Mouse (Mus musculus) gonadal fat pad, adult 2 months (tissue): ENCODE measurements around the gene Efcab9. TPM values are rescaled to one million over a fixed set of nuclear protein-coding genes. Genes with fewer than 3 reads are reported as not detected.

Experiments used
- DNase-seq: peaks from one replicate; pipeline ENCODE4 v3.0.0-alpha.2; 2012; ENCODE audit warnings: low read depth
- polyA plus RNA-seq: library from polyadenylated mRNA; depleted of rRNA; stranded (reverse); fragments of >200 nt; gene quantifications from 2 replicates; pipeline ENCODE4 v1.2.3, GENCODE M21; 2012; rRNA removed

Gene Efcab9
- polyA plus RNA-seq: 0.50 and 0.74 TPM in 2 replicates

DNA sequence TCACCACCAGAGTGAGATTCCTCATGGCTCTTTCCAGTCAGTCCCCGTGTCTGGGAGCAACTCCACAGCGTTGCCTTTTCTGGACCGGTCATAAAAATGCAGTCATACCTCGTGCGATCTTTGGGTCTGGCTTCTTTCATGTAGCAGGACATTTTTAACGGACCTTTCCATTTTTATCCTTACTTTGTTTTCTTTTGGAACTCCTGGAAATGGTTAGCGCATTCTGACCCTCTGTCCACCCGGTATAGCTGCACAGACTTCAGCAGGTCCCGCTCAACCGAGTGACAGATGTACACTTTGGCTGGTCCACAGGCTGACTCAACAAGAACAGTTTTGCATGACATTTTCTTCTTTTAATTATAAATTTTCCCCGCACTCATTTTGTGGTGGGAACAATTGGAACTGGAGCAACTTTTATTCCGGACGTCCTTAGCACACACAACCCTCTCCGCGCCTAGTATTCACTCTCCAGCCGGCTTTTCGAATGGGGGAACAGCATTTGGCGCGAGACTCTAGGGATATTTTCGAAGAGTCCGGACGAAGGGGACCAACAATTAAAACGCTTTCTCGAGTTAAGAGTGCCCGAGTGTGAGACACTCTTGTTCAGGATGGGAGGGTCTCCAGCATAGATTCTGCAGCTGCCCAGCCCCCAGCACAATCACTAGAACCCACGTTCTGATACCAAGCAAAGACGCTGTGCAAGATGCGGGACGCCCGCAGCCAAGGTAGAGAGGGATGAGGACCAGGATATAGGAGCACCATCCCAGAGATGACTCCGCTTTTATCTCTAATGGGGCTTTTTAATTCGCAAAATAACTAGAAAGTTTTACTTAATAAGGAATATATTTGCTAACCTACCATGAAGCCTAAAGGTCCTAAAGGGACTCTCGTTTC lies at the start of gene Efcab9:
TSS of gene Efcab9 (minus strand) at position 211 of the 894 bp plus-strand sequence.
- DNase-seq: no peak

DNA sequence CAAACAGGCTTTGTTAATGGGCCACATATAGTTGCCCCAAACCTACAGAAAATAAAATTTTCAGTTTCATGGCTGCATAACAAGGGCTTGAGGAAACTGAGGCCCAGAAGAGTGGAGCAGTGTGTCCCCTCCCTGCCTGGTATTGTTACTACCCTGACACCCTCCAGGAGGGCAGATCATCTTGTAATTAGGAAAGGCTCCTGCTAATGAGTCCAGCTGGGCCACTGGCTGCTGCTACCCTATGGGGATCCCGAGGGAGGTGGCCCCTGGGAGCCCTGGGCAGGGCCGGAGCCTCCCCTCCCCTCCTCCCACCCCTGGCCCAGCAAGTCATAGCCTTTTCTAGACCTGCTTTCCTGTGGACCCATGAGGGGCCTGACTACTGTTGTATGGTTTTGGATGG lies 49.1 kb upstream of the Efcab9 start:
- DNase-seq: no peak

DNA sequence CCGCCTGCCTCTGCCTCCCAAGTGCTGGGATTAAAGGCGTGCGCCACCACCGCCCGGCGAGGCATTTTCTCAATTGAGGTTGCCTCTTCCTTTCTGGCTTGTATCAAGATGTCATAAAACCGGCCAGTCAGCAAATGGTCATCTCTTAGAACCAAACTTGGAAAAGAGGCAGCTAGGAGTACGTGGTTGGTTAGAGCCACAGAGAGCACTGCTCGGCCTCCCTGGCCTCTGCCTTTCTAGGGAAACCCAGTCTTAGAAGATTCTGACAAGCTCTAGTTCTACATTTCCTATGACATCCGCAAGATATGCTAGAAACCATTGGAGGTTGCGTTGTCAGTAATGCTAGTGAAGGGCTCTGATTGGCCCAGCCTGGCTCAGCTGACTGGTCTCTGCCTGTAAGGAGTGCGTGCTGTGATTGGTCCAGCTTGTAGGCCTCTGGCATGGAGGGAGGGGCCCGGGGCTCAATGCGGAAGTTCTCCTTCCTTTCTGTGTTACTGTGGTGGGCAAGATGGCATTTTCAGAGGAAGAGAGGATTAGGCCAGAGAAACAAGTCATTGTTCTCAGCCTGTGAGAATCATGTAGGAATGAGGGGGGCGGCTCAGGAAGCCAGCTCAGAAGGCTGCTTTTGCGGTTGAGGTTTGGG lies 48.5 kb upstream of the Efcab9 start:
- no peak for DNase-seq

DNA sequence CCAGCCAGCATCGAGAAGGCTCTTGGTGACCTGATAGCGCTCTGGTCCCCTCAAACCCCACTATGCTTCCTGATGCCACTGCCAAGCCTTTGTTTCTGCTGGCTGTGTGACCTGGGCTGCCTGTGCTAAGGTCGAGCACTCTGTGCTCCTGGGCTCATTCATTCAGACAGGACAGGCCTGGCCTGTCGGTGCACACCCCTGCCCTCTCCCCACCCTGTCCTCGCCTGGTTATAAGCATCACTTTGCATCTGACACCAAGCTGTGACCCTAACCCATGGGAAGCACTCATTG lies 44.8 kb upstream of the Efcab9 start:
- no peak for DNase-seq

DNA sequence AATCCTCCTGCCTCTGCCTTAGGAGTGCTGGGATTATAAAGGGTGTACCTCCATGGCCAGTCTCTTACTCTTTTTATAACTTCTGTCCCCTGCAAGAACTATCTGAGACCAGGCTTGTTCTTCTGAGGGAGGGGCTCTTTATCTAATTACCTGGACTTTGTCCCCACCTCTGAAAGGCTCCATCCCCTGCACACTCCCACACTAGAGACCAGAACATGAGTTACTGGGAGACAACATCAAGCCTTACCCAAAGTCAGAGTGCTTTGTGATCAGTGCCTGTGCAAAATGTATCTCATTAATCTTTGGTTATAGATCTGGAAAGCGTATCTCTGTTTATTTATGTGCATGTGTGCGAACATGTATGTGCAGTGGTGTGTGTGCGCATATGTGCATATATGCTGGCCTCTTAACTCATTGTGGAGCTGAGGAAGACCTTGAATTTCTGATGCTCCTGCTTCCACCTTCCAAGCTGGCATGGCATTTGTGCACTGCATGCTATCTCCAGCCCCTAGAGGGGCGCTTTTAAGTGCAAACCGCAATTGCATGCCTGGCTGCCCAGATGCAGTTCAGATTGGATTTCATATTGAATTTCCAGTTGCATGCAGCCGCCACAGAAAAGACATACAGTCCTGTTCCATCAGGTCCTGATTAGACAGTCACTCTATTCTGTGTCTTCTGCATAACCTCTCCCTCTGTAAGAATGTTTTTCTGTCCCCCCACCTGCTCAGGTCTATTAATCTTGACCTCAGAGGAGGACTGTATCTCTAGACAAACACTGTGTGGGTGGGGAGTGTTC lies 44.3 kb upstream of the Efcab9 start:
- no peak for DNase-seq

DNA sequence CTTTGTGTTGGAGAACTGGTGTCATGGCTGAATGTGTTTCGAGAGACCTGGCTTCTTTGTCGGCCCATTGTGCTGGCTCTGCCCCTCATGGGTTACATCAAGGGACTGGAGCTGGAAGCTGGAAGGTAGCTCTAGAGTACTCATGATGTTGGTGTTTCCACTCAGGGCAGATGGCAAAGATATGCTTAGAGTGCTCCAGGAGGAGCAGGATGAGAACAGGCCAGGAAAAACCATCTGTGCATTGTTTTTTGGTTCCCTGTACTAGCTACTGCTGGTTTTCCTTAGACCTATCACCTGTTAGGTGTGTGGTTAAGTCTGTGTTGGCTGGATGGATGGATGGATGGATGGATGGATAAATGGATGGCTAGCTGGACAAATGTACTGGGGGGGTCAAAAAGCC lies 41.8 kb upstream of the Efcab9 start:
- DNase-seq: no peak

DNA sequence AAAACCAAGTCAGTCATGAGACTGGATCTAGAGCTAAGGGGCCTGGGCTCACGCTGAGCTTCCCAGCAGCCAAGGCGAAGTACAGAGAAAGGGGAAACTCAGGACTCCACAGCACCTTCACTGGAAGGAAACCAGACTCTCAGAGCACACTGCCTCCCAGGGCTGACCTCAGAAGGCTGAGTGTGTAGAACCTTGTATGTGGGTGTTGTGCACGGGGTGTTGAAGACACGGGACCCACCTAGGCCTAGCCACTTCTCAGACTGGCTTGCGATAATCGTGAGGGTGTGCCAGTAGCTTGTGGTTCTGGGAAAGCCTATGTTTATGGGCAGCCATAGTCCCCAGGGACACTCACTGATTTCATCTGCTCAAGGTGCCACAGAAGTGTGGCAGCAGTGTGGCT lies 39.2 kb upstream of the Efcab9 start:
- DNase-seq: no peak

DNA sequence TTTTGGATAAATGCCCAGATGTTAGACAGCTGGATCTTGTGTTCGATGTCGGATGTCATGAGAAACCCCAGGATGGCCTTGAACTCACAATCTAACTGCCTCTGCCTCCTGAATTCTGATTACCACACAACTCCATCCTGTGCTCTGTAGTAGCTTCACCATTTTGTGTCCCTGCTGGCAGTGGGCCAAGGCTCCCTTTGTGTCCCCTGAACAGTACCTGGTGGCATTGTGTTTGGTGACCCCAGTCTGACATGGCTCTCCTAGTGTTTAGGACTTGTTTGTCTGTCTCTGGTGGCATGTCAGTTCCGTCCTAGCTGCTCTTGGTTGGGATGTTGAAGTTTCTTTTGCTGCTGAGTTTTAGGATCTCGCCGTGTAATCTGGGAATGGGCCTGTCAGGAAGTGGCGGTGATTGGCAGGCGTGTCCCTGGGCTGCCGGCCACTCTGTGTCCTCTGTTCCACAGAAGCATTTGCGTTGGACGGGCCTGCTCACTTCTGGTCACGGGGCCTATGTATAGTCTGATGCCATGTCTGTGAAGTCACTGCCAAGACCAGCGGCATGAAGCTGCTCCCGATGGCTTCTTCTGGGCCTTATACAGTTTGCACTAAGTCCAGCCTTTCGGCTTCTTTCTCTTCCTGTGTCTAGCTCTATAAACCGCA lies 36.9 kb upstream of the Efcab9 start:
- DNase-seq: no peak

DNA sequence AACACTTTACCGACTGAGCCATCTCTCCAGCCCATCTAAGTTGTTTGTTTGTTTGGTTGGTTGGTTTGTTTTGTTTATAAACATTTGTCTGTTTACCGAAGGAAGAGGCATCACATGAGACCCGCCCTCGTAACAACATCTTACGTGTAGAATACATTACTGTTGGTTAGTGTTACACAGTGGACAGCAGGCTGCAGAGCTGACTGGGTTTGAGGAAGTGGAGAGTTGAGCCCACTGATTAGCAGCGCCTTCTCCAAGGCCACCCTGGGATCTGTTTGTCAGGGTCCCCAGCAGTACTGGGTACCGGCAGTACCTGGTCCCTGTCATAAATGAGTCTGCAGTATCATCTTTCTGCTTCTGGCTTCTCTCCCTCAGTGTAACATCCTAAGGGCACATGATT lies 36.2 kb upstream of the Efcab9 start:
- DNase-seq: no peak

DNA sequence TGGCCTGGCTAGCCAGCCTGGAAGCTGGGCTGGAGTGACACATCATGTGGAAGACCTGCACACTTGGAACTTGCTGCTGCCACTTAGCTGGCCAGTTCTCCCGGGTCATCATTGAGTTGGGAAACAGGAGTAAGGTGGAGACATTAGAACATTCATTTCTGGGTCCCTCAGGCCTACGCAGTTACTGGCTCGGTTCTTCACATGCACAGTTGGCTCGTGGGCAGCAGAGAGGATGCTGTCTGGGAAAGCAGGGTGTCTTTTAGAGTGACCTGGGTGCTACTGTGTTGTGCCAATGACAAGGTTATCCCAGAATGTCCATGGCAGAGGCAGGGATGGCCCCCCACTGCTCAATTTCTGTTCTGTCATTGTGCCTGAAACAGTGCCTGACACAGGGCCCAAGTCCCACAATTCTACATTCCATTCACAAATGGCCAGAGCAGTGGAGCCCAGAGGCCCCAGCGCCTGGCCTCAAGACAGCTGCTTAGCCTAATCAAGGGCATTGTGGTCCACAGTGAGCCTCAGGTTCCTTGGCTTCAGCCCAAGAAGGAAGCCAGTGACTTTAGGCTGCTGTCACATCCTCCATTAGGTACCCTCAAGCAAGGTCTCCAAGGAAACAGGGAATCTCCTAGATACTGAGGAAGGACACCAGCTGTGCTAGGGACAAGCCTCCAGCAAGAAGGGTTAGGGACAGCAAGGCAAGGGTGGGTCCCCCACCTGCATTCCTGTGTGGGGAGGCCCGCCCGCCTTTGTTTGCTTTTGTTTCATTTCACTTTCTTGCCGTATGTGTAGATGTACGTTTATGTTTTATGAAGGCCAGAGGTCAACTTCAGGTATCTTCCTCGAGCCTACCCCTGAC lies 35.3 kb upstream of the Efcab9 start:
- no peak for DNase-seq

DNA sequence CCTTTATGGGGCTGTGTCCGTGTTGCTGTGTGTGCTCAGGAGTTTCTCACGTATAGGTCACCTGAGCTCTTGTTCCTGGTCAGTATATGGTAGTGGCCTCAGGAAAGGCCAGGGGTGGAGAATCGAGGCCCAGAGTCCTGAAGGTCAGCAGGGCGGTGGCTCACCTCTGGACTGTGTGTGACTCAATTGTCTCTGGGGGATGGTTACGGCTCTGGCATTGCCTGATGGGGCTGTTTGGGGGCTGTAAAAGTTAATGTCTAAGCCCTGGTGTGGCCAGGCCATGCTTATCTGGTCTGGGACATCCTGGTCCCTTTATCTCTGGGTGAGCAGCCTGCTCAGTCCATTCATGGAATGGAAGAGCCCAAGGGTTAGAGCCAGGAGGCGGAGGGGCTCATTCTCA lies 34.3 kb upstream of the Efcab9 start:
- no peak for DNase-seq

DNA sequence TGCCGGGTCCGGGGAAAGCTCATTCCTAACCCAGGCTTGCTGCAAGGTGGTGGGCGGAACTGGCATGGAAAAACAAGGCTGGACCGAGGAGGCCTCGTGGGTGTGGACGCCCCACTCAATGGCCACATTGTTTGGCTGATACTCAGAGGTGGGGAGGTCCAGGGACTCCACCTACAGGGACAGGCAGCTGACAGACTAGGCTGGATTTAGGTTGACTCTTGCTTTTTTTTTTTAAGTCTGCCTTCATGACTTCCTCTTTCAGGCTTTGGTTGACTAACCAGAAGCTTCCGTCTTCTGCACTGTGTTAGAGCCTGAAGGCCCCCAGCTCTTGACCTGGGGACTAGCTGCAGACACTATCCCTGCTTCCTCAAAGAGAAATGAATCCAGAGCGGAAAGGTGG lies 33.2 kb upstream of the Efcab9 start:
- DNase-seq: no peak

DNA sequence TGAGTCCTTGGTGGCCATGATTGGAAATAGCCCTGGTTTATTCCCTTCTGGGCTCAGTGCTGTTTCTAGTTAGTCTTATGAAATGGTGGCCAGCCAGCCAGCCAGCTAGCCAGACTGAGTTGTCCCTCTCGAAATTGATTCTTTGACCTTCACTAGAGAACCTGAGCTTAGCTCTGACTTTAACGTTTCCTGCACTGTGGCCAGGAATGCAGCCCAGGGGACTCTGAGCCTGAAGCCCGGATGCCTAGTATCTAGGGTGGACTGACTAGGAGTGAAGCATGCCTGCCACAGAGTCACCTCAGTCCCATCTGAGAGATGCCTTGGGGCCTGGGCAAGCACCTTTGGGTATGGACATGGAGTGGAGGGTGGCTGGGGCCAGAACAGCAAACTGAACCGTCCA lies 32.7 kb upstream of the Efcab9 start:
- DNase-seq: no peak

DNA sequence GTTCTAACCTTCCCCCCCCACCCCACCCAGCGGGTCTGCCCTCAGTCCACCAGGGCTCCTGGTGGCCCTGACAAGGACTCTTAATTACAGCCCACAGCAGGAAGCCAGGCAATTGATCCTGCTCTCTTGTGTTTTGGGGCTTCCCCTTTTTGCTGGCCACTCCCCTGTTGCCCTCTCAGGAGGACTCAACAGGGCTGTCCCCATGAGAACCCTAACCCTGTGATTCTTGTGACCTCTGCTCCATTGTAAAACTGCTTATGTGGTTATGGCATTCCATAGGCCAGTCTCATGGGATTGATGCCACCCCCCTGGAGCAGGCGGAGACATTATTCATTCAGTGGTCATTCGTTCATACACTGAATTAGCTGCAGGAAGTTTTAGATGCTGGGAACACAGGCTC lies 31.8 kb upstream of the Efcab9 start:
- no peak for DNase-seq

DNA sequence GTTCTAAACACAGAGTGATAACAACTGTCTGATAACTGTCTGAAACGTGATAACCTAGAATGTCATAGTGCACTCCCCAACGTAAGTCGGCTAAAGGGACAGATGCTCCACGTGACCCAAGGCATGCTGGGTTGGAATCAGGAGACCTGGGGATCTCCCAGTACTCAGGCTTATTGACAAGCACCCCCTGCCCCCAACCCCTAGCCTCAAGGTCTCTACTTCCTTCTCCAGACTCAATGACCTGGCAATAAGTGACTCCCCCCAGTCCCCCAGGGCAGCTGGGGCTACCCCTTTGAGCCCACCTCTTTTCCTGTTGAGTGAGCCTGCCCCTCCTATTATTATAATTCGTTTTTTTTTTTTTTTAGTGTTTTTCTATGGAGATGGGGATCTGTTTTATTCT lies 30.8 kb upstream of the Efcab9 start:
- no peak for DNase-seq

DNA sequence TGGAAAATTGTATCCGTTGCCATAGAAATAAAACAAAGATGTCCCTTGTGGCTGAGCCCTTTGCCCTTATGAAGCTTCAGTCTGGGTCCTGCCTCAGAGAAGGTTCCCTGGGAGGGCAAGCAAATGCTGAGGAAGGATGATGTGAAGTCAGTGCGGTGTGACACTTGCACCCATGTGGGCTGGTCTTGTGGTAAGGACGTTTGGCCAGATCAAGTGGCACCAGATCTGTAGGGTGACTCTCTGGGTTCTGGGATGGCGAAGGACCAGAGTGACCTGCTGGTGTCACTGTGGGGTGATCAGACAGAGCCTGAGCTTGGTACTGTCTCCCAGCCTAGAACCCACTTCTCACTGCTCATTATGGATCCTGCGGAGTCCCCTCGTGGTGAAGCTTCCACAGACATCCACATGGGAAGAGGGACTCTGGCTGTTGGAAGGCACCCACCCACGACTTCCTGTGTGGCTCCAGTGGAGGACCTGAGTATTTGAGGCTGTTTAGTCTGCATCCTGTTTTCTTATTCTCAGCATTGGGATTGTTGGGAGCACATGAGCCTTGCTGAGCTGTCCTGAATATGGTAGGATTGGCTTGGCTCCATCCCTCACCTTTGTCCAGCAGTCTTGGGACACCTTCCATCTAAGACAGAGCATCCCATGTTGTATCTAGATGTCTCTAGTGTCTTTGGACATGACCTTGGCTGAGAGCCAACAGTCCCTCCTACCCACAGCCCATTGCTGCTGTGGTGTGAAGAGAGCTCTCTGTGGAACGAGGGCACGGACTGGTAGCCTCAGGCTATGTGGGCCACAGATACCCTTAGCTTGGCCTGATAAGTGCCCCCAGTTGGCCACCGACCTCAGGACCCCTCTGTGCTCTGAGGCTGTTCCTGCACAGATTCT lies 29.8 kb upstream of the Efcab9 start:
- no peak for DNase-seq

DNA sequence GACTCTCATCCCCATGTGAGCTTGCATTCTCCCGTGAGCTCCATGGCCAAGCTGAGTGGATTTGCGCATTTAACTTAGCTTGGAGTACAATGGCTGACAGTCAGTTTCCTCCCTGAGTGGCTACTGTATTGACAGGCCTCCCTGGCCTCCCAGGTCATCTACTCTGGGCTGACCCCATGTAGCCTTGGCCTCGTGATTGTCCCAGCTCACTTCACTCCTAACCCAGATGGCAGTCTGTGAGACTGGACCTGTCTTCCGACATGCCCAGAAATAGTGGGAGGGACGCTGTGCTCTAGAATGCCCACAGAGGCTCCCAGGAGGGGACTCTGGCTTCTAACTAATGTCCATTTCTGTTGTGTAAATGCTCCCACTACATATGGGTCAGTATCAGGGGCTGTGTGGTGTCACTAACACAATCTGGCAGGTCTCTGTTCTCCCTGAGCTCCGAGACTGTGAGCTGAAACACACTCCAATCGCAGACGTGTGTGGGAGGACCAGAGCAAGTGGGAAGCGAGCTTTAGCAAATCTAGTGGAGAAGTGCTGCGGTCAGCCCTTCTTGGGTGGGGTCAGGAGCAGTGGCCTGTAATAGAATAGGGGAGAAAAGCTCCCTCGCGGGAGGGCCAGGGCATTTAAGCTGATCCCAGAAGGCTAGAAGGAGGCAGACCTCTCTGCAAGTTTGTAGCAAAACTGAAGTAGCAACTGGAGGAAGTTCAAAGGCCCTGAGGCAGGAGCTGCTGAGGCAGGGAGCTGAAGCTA lies 28.3 kb upstream of the Efcab9 start:
- DNase-seq: no peak

DNA sequence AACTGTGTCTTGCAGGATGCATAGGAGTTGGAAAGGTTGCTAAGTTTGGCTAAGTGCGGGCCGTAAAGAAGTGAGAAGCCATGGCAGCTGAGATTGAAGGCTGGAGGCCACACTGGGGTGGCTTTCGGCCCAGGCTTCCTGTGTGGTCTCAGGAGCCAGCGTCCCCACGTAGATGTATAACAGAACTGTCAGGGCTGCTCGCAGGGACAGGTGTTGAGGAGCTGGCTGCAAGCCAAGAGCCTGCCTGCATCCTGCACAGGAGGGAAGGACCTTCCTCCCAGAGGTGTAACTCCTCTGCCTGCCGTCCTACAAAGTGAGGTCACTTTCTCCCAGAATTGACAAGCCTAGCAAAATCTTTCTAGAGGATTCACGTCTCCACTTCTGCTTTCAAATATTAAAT lies 26.8 kb upstream of the Efcab9 start:
- DNase-seq: no peak

DNA sequence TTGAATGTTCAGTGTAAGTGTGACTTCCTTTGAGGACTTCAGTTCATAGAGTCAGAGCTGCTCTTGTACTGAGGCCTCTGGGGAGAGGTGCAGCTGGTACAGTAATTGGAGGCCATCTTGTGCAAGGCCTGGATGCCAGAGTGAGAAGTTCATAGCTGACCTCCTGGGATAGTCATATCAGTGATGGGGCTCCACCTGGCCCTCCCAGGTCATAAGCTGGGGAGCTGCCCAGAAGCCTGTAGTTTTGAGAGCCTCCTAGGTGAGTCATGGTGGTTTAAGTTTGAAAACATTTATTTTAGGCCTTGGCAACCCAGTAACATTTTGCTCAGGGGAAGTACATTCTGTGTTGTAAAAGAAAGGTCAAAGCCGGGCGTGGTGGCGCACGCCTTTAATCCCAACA lies 26.1 kb upstream of the Efcab9 start:
- no peak for DNase-seq
